Mouse (Mus musculus): ENCODE results near the gene Bri3.

DNA sequence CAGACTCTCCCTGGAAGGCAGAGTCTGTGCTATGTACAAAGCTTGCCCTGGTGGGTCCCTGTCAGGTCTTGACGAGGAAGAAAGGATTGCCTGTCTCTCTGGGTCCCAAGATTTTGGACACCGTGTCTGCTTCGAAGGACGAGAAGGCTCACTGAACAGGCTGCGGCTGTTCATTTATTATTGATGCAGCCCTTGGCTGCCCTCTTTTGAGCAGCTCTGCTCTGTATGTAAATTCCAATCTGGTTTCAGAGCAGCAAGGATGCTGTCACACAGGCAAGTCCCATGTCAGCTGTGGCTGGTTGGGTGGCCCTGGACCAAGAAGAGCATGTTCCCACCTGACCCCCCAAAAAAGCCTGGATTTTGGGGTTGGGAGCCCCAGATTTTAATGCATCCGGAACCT, 187.2 kb downstream of the Bri3 start:
- TF ChIP-seq CTCF (IDR thresholded peaks at IDR 0.05; ENCODE audit: borderline replicate concordance, control insufficient read depth, extremely low read depth, insufficient read depth, low read length, poor library complexity) (no peak), POLR2A (IDR thresholded peaks at IDR 0.05; ENCODE audit: control insufficient read depth, extremely low read depth, insufficient read depth, low read length, poor library complexity) (no peak)

Data from thymus, adult 2 months (tissue).